Mouse (Mus musculus): ENCODE results near the gene Elf2.

The Elf2 gene

GRCm38 (mm10) chr3:51294251-51294650, 46.2 kb downstream of the Elf2 start:
- in situ Hi-C loops (cut with MboI; ENCODE audit: unreplicated experiment in 2 of 2) = no loop called here

- in situ Hi-C loops (cut with MboI; ENCODE audit: unreplicated experiment in 2 of 2) = loop anchor here (5.0 kb wide), 2 partner anchors 57 to 63 kb away; no protein-coding TSS in a partner anchor
Observed at GRCm38 (mm10) chr3:51288880-51289821, 51.3 kb downstream of the Elf2 start.

GRCm38 (mm10) chr3:51284375-51284774, 56.1 kb downstream of the Elf2 start:
- in situ Hi-C loops (cut with MboI; ENCODE audit: unreplicated experiment in 2 of 2) = no loop called here

- in situ Hi-C loops (cut with MboI; ENCODE audit: unreplicated experiment in 2 of 2) = no loop called here
Observed at GRCm38 (mm10) chr3:51281727-51282126, 58.7 kb downstream of the Elf2 start.

- in situ Hi-C loops (cut with MboI; ENCODE audit: unreplicated experiment in 2 of 2) = no loop called here
Observed at GRCm38 (mm10) chr3:51278433-51278832, 62.0 kb downstream of the Elf2 start.

- in situ Hi-C loops (cut with MboI; ENCODE audit: unreplicated experiment in 2 of 2) = no loop called here
Observed at GRCm38 (mm10) chr3:51277201-51278150, 63.0 kb downstream of the Elf2 start.

GRCm38 (mm10) chr3:51276421-51277111, 63.9 kb downstream of the Elf2 start:
- in situ Hi-C loops (cut with MboI; ENCODE audit: unreplicated experiment in 2 of 2) = no loop called here

- in situ Hi-C loops (cut with MboI; ENCODE audit: unreplicated experiment in 2 of 2) = no loop called here
Observed at GRCm38 (mm10) chr3:51275956-51276398, 64.5 kb downstream of the Elf2 start.

- in situ Hi-C loops (cut with MboI; ENCODE audit: unreplicated experiment in 2 of 2) = no loop called here
Observed at GRCm38 (mm10) chr3:51270069-51270817, 70.2 kb downstream of the Elf2 start.

GRCm38 (mm10) chr3:51268434-51268833, 72.0 kb downstream of the Elf2 start:
- in situ Hi-C loops (cut with MboI; ENCODE audit: unreplicated experiment in 2 of 2) = no loop called here

- in situ Hi-C loops (cut with MboI; ENCODE audit: unreplicated experiment in 2 of 2) = no loop called here
Observed at GRCm38 (mm10) chr3:51262942-51263341, 77.5 kb downstream of the Elf2 start.

- in situ Hi-C loops (cut with MboI; ENCODE audit: unreplicated experiment in 2 of 2) = no loop called here
Observed at GRCm38 (mm10) chr3:51258070-51258469, 82.4 kb downstream of the Elf2 start.

GRCm38 (mm10) chr3:51256450-51256849, 84.0 kb downstream of the Elf2 start:
- in situ Hi-C loops (cut with MboI; ENCODE audit: unreplicated experiment in 2 of 2) = no loop called here

GRCm38 (mm10) chr3:51254784-51255183, 85.7 kb downstream of the Elf2 start:
- in situ Hi-C loops (cut with MboI; ENCODE audit: unreplicated experiment in 2 of 2) = no loop called here

- in situ Hi-C loops (cut with MboI; ENCODE audit: unreplicated experiment in 2 of 2) = no loop called here
Observed at GRCm38 (mm10) chr3:51252689-51253402, 87.6 kb downstream of the Elf2 start.

- in situ Hi-C loops (cut with MboI; ENCODE audit: unreplicated experiment in 2 of 2) = no loop called here
Observed at GRCm38 (mm10) chr3:51252223-51252622, 88.2 kb downstream of the Elf2 start.

GRCm38 (mm10) chr3:51251057-51251456, 89.4 kb downstream of the Elf2 start:
- in situ Hi-C loops (cut with MboI; ENCODE audit: unreplicated experiment in 2 of 2) = no loop called here

GRCm38 (mm10) chr3:51249866-51250265, 90.6 kb downstream of the Elf2 start:
- in situ Hi-C loops (cut with MboI; ENCODE audit: unreplicated experiment in 2 of 2) = loop anchor here in 1 of 2 experiments (25.0 kb wide), 2 partner anchors 387 to 987 kb away; no protein-coding TSS in a partner anchor

GRCm38 (mm10) chr3:51249460-51249859, 91.0 kb downstream of the Elf2 start:
- in situ Hi-C loops (cut with MboI; ENCODE audit: unreplicated experiment in 2 of 2) = loop anchor here in 1 of 2 experiments (25.0 kb wide), 2 partner anchors 388 to 988 kb away; no protein-coding TSS in a partner anchor
